Mouse (Mus musculus) liver, adult 2 months (tissue): Measurements from ENCODE around the gene 4933430I17Rik.

ENCODE experiments used
- CTCF ChIP-seq: fragments of 200-500 bp; IDR thresholded peaks from 2 replicates; pipeline ENCODE4 v1.5.1; 2011; ENCODE audit warnings: low read depth, low read length, control low read depth
- POLR2A ChIP-seq: fragments of 200-500 bp; IDR thresholded peaks from 2 replicates; pipeline ENCODE4 v1.6.1; 2011; ENCODE audit warnings: low read length, control low read depth; ENCODE audit not compliant: insufficient read depth; ENCODE audit errors: extremely low read depth

GRCm38 (mm10) chr4:62568359-62568758 lies 43.2 kb downstream of the 4933430I17Rik start:
- TF ChIP-seq CTCF (no peak), POLR2A (no peak)
